Mouse (Mus musculus): ENCODE data around the gene Pde8b. TPM values are rescaled to one million over a fixed set of nuclear protein-coding genes. Genes with fewer than 3 reads are reported as not detected.

Gene Pde8b
- polyA plus RNA-seq, 1 experiment: 24.2 TPM

DNA sequence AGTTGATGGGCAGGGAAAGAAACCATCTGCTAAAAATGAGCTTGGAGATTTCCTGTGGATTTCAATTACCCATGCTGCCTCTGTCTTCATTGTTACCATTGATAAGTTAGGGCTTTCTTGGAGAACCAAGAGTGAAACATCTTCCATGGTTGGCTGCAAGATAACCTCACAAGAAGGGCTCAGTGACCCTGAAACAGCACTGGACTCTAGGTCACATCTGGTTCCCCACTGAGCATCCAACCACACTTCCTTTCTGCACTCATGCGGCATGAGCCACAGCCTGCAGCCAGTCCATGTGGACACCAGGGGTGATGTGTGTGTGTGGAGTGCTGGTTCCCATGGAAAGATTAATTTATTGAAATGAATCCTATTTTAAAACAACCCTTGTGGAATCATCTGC lies 119.1 kb downstream of the Pde8b start:
- no peaks in the 10 kb centered on the region for H3K4me1 ChIP-seq (ENCODE audit: control insufficient read depth, insufficient read depth, low read length)
- WGBS: 39% methylated on average over 1 of the region's 1 CpGs
- H3K27ac ChIP-seq (ENCODE audit: insufficient read depth, low read length): no peak overlapping the region
- no peak for TF ChIP-seq CTCF (IDR thresholded peaks at IDR 0.05; ENCODE audit: borderline replicate concordance, insufficient read depth, low read depth, low read length)
- no peak for TF ChIP-seq POLR2A (IDR thresholded peaks at IDR 0.05; ENCODE audit: borderline replicate concordance, insufficient read depth, low read length)
- no peaks in the 10 kb centered on the region for H3K27me3 ChIP-seq (ENCODE audit: control insufficient read depth, insufficient read depth, low read length)
- DNase-seq: no peak
- H3K4me3 ChIP-seq (replicated peaks; ENCODE audit: insufficient read depth, low read depth, low read length): no peak overlapping the region

DNA sequence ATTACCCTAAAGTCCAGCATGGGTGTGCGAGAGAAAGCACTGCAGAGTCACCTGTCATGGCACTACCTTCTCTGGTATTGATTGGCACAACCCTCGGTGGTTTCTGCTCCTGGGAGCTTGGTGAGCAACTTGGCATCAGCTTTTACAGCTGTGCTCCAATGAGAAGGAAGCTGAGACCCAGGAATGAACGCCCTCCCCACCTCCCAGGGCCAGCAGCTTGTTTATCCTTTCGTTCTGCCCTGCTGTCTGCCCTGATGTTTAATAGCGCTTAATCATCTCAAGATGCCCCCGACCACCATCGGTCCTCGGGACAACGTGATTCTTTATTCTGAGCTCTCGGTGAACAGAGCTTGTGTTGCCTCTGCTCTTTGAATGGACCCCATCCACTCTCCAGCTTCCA lies 122.8 kb downstream of the Pde8b start:
- DNase-seq: no peak
- TF ChIP-seq CTCF (IDR thresholded peaks at IDR 0.05; ENCODE audit: borderline replicate concordance, insufficient read depth, low read depth, low read length): no peak
- no peak for TF ChIP-seq POLR2A (IDR thresholded peaks at IDR 0.05; ENCODE audit: borderline replicate concordance, insufficient read depth, low read length)
- Histone ChIP-seq H3K4me3 (replicated peaks; ENCODE audit: insufficient read depth, low read depth, low read length) (no peak overlapping the region), H3K27me3 (ENCODE audit: control insufficient read depth, insufficient read depth, low read length) (no peaks in the 10 kb centered on the region), H3K4me1 (ENCODE audit: control insufficient read depth, insufficient read depth, low read length) (no peaks in the 10 kb centered on the region), H3K27ac (ENCODE audit: insufficient read depth, low read length) (no peak overlapping the region)
- 73% methylated on average over 10 of the region's 10 CpGs for WGBS

DNA sequence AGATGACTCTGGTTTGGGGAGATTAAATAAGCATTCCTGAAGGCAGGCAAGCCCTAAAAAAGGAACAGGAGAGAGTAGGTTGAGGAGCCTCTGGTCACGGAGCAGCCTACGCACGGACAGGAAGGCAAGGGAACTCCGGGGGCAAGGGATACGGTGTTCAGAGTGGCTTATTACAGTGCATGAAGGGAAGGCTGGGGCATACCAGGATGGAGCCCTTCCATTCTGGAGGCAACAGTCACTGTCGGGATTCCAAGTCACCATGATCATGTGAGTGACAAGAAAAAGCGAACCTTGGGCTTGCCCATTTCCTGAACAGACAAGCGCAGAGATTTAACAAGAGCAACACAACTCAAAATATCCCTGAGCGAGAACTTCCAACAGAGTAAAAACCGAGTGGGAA lies 123.3 kb downstream of the Pde8b start:
- no peaks in the 10 kb centered on the region for H3K4me1 ChIP-seq (ENCODE audit: control insufficient read depth, insufficient read depth, low read length)
- no peak overlapping the region for H3K4me3 ChIP-seq (replicated peaks; ENCODE audit: insufficient read depth, low read depth, low read length)
- H3K27me3 ChIP-seq (ENCODE audit: control insufficient read depth, insufficient read depth, low read length): no peaks in the 10 kb centered on the region
- H3K27ac ChIP-seq (ENCODE audit: insufficient read depth, low read length): no peak overlapping the region
- no peak for DNase-seq
- 81% methylated on average over 10 of the region's 10 CpGs for WGBS
- no peak for TF ChIP-seq CTCF (IDR thresholded peaks at IDR 0.05; ENCODE audit: borderline replicate concordance, insufficient read depth, low read depth, low read length)
- TF ChIP-seq POLR2A (IDR thresholded peaks at IDR 0.05; ENCODE audit: borderline replicate concordance, insufficient read depth, low read length): no peak

DNA sequence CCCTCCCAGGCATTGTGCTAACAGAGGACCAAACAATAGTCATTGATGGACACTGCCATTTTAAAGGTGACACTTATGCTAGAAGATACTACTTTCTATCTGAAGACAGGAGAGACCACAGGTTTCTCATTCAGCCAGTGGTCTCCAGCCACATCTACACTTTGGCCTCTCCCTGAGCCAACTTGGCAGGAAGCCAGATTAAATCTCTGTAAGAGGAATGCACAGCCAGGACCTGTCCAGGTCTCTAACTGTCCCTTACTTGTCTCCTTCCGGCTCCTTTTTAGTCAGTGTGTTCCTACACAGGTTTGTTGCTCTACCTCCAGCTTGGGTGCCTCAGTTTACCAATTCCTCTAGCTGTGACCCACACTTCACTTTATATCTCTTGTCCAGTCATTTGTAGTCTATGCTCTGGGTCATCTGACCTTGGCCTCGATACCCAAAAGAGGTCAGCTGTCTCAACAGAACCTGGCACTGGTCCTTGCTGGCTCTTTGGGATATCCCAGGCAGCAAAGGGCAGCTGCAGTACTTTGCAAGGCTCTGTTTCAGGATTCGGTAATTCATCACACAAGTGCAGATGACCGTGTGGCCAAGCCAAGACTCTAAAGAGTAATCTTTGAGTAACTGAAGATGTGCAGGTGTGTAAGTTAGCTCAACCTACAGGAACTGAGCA lies 124.5 kb downstream of the Pde8b start:
- no peak overlapping the region for H3K27ac ChIP-seq (ENCODE audit: insufficient read depth, low read length)
- DNase-seq: no peak
- no peaks in the 10 kb centered on the region for H3K27me3 ChIP-seq (ENCODE audit: control insufficient read depth, insufficient read depth, low read length)
- no peak for TF ChIP-seq CTCF (IDR thresholded peaks at IDR 0.05; ENCODE audit: borderline replicate concordance, insufficient read depth, low read depth, low read length)
- 67% methylated on average over 4 of the region's 4 CpGs for WGBS
- no peaks in the 10 kb centered on the region for H3K4me1 ChIP-seq (ENCODE audit: control insufficient read depth, insufficient read depth, low read length)
- H3K4me3 ChIP-seq (replicated peaks; ENCODE audit: insufficient read depth, low read depth, low read length): no peak overlapping the region

DNA sequence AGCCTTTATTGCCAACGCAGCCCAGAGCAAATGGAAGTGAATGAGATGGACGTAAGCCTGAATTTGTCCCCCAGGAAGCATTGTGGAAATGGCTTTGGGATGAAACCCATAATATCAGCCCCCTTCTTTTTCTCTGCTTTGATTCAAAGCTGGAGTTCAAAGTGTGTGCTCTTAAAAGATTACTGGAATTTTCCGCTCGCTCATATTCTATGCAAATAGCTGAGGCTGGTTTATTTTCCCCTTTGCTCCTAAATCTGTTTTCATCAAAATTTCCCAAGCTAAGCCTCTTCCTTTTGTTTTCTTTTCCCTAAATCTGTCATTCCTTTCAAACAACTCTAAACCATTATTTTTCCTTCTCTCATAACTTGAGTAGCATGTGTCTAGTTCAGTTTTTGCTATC lies 129.6 kb downstream of the Pde8b start:
- Histone ChIP-seq H3K27me3 (ENCODE audit: control insufficient read depth, insufficient read depth, low read length) (no peaks in the 10 kb centered on the region), H3K4me3 (replicated peaks; ENCODE audit: insufficient read depth, low read depth, low read length) (no peak overlapping the region), H3K4me1 (ENCODE audit: control insufficient read depth, insufficient read depth, low read length) (no peaks in the 10 kb centered on the region), H3K27ac (ENCODE audit: insufficient read depth, low read length) (no peak overlapping the region)
- WGBS: 89% methylated on average over 4 of the region's 4 CpGs
- no peak for DNase-seq
- TF ChIP-seq CTCF (IDR thresholded peaks at IDR 0.05; ENCODE audit: borderline replicate concordance, insufficient read depth, low read depth, low read length): no peak
- no peak for TF ChIP-seq POLR2A (IDR thresholded peaks at IDR 0.05; ENCODE audit: borderline replicate concordance, insufficient read depth, low read length)

DNA sequence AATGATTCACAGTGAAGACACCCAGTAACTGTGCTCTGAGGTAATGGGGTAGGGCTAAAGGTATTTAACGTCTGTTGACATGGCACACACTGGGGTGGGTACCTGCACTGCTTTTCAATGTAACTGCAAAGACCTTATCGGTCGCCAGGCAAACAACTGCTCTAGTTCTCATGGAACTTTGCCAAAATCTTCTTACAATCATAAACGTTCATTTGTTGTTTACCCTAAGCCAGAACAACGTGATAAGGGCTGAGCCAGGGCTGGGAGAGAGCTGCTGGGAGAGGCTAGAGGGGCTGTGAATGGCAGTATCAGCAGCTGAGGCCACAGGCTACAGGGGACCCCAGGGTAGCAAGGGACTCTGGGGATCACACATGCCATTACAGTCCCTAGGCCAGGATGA lies 136.4 kb downstream of the Pde8b start:
- TF ChIP-seq POLR2A (IDR thresholded peaks at IDR 0.05; ENCODE audit: borderline replicate concordance, insufficient read depth, low read length): no peak
- TF ChIP-seq CTCF (IDR thresholded peaks at IDR 0.05; ENCODE audit: borderline replicate concordance, insufficient read depth, low read depth, low read length): no peak
- WGBS: 32% methylated on average over 5 of the region's 5 CpGs
- DNase-seq: no peak
- no peak overlapping the region for H3K4me3 ChIP-seq (replicated peaks; ENCODE audit: insufficient read depth, low read depth, low read length)
- H3K4me1 ChIP-seq (ENCODE audit: control insufficient read depth, insufficient read depth, low read length): no peaks in the 10 kb centered on the region
- H3K27ac ChIP-seq (ENCODE audit: insufficient read depth, low read length): no peak overlapping the region
- no peaks in the 10 kb centered on the region for H3K27me3 ChIP-seq (ENCODE audit: control insufficient read depth, insufficient read depth, low read length)

DNA sequence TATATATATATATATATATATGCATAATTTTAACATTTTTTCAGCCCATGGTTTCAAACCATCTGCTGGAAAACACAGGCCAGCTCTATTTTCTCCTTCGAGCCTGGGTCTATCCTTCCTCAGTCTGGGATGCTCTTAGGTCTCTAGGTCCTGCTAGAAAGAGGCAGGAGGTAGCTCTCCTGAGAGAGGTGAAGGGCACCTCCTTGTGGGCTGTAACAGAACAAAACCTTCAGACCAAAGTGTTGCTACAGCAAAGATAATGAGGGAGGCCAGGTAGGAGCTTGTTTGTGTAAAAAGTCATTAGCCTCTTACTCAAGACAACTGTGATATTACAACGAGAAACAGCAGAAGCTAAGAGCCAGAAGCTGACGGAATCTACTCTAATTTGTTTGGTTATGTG lies 140.6 kb downstream of the Pde8b start:
- no peak overlapping the region for H3K27ac ChIP-seq (ENCODE audit: insufficient read depth, low read length)
- 89% methylated on average over 3 of the region's 3 CpGs for WGBS
- H3K4me1 ChIP-seq (ENCODE audit: control insufficient read depth, insufficient read depth, low read length): no peaks in the 10 kb centered on the region
- H3K4me3 ChIP-seq (replicated peaks; ENCODE audit: insufficient read depth, low read depth, low read length): no peak overlapping the region
- TF ChIP-seq POLR2A (IDR thresholded peaks at IDR 0.05; ENCODE audit: borderline replicate concordance, insufficient read depth, low read length) (no peak), CTCF (IDR thresholded peaks at IDR 0.05; ENCODE audit: borderline replicate concordance, insufficient read depth, low read depth, low read length) (no peak)
- DNase-seq: no peak
- H3K27me3 ChIP-seq (ENCODE audit: control insufficient read depth, insufficient read depth, low read length): no peaks in the 10 kb centered on the region

DNA sequence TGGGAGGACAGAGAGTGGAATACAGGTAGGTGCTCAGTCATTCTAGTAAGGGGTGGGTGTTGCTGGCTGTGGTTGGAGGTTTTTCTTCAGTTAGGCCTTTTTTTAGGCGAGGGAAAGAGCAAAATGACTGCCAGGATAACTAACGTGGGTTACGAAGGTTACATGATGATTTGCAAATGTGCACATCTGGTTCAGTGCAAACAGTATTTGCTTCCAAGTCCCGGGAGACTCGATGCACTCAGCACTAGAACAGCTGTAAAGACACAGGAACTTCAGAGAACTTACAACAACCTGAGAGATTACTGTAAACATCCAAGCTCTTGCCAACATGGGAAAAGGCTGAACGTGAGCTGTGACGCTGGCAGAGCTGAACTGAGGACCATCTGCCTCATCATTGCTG lies 142.1 kb downstream of the Pde8b start:
- TF ChIP-seq POLR2A (IDR thresholded peaks at IDR 0.05; ENCODE audit: borderline replicate concordance, insufficient read depth, low read length) (no peak), CTCF (IDR thresholded peaks at IDR 0.05; ENCODE audit: borderline replicate concordance, insufficient read depth, low read depth, low read length) (no peak)
- no peak overlapping the region for H3K27ac ChIP-seq (ENCODE audit: insufficient read depth, low read length)
- WGBS: 49% methylated on average over 7 of the region's 7 CpGs
- H3K4me3 ChIP-seq (replicated peaks; ENCODE audit: insufficient read depth, low read depth, low read length): no peak overlapping the region
- DNase-seq: no peak
- no peaks in the 10 kb centered on the region for H3K4me1 ChIP-seq (ENCODE audit: control insufficient read depth, insufficient read depth, low read length)
- H3K27me3 ChIP-seq (ENCODE audit: control insufficient read depth, insufficient read depth, low read length): no peaks in the 10 kb centered on the region
